Mouse (Mus musculus) embryo, embryonic 9.5 days (tissue): ENCODE data around the gene Ptpn20.

Experiments
- DNase-seq: peaks from one replicate; pipeline ENCODE4 v3.0.0-alpha.2; 2017; ENCODE audit errors: extremely low spot score

Gene Ptpn20

DNA sequence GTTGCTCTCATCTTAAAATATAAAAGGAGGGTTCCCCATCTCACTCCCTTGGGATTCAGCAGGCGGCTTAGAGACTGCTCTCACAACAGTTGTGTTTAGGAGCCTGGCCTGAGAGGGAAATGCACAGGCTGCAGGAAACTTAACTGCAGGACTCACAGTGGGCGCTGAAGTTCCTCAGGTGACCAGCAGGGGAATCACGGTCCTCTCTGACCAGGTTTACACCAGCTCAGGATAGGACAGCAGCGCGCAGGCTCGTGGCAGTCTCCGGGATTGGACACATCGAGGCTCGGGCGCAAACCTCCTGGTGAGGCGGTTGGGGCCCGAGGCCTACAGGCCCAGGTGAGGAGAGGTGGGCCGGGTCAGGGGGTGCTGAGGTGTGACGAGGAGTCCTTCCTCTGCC, at the start of gene Ptpn20:
Ptpn20 (plus strand) TSS at position 257 of the 400 bp plus-strand sequence.
- peak; percentile 10 for DNase-seq

- DNase-seq = no peak
Observed at GRCm38 (mm10) chr14:33539559-33540167, 49.3 kb upstream of the Ptpn20 start.

DNA sequence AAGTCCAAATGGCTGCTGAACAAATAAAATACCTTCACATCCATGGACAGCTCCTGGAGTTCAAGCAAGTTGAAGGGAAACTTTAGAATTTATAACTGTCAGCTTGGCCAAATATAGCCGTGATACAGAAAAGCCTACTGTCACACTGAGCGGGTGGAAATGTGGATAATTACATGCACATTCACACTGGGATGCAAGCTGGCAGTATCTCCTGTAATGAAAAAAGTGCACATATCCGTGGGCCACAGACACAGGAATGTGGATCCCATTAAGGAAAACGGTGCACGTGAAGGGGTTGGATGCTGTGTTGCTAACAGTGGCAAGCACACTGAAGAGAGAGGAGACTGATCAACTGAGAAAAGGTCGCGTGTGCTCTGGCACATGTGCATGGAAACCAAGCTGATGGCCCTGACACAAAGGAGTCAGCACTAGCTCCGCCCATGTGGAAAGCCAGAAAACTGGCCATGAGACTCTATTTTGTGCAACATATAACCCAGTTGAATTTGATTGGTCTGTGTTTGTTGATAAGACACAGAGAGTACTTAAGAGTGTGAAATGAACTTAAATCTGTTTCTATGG, 43.4 kb upstream of the Ptpn20 start:
- no peak for DNase-seq

GRCm38 (mm10) chr14:33548650-33549049, 40.4 kb upstream of the Ptpn20 start:
- DNase-seq = no peak

DNA sequence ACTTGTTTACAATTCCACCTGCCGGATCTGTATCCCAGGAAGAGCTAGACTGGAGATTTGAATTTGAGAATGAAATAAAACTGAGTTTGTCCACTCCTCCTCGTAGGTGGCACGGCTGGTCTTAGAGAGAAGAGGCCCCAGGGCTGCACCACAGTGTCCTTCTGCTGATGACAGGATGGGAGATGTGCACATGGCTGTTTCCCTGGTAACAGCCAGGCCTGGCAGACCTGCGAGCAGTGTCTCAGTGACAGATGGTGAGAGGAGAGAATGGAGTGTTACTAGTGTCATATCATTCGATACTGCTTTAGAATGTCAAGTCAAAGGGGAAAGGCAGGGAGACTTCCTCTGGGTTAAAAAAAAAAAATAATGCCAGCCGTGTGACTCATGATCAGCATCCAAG, 39.2 kb upstream of the Ptpn20 start:
- no peak for DNase-seq

- DNase-seq = no peak
Observed at GRCm38 (mm10) chr14:33570737-33571136, 18.3 kb upstream of the Ptpn20 start.

DNA sequence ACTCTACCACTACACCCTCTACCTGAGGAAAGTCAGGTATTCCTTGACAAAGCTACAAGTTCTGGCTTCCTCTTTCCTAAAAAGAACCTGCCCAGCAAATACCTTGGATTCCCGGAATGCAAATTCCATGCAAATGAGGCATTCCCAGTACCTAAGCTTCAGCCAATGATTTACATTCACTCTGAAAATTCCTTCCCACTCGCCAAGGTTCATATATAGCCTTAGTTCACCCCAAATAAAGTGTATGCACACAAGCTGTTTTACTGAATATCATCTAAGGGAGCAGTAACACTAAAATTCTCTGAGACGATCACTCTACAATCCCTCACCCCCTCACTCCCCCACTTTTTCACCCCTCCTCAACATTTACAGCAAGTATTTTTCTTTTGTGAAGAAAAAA, 15.4 kb upstream of the Ptpn20 start:
- no peak for DNase-seq

- no peak for DNase-seq
Observed at GRCm38 (mm10) chr14:33579771-33580484, 9.1 kb upstream of the Ptpn20 start.

GRCm38 (mm10) chr14:33598376-33599130, 9.5 kb downstream of the Ptpn20 start:
- no peak for DNase-seq

GRCm38 (mm10) chr14:33607431-33607830, 18.4 kb downstream of the Ptpn20 start:
- DNase-seq = no peak

DNA sequence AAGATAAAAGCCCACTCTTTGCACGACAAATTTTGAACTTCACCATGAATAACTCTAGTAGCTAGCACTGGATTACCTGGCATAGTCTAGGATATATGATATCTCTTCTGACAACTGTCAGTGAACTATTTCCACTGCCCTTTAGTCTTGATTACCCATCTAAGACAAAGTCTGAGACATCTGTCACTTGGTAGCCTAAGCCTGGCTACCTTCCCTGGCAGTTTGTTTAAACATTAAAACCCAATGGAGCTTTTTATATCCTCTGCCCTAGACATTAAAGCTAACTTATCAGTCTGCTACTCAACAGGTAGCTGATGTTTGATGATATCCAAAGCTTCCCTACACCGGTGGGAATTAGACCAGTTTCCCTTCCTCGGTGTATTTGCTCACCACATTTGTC, 36.0 kb downstream of the Ptpn20 start:
- DNase-seq = no peak

DNA sequence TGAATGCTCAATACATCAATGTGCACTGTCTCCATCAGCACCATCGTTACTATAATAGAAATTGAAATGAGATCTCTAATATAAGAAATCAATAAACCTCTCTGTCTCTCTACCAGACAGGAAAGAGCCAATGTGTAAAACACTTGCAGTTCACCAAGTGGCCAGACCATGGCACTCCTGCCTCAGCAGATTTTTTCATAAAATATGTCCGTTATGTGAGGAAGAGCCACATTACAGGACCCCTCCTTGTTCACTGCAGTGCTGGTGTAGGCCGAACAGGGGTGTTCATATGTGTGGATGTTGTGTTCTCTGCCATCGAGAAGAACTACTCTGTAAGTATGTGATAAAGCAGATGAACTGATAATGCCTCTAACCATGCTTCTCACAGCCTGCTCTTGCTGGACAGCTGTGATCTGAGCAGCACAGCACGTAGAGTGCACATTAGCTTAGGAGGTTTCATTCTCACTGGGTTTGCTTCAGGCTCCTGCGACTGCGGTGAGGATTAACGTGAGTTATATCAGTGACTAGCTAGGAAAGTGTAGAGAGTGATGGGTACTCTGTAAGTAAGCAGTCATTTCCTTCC, 43.9 kb downstream of the Ptpn20 start:
- DNase-seq = no peak

DNA sequence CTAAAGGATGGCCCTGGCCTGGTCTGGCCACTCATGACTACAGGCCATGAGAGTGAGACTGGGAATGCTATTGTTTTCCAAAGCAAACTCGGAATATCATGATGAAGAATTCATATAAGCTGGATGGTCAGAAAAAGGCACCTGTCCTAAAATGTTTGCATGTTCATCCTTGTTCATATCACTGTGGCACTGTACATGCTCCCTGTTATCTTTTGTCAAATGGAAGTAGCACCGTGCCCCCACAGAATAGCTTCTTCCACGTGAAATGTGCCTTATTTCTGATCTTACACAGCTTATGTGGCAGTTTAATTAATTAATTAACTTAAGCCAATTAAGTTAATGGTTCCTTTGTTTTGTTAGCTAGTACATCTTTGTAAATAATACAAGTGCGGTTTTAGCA, 45.3 kb downstream of the Ptpn20 start:
- DNase-seq = no peak

GRCm38 (mm10) chr14:33634774-33635173, 45.8 kb downstream of the Ptpn20 start:
- no peak for DNase-seq

- no peak for DNase-seq
Observed at GRCm38 (mm10) chr14:33639357-33639756, 50.4 kb downstream of the Ptpn20 start.

DNA sequence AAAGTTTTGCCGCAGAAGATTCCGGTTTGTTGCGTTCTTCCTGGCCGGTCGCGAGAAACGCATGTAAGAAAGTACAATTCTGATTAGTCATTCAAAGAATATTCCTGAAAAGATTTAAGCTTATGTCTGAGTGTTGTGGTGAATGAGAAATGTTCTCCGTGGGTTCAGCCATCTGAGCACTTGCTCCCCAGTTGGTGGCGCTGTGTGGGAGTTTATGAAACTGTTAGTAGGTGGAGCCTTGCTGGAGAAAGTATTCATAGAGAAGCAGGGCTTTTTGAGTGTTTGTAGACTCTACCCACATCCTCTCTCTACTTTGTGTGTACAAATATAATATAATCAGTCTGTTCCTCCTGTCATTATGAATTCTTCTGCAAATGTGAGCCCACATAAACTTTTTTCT, 61.7 kb downstream of the Ptpn20 start:
- DNase-seq = no peak

DNA sequence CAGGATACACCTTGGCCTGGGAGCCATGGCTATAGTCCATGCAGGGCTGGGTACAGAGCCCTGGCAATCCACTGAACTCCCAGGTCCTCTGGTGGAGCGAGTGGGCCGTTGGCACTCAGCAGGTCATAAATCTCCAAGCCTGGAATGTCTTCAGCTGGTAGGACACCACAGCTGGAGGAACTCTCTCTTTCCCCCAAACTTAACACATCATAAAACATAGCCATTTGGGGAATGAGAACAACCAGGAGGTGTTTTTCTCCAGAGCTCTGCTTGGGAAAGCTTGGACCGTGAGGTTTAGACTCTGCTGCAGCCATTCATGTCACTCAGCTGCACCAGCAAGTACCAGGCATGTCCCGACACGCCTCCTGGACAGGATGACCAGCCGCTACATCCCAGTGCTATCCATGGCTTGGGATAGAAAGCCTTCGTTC, 68.5 kb downstream of the Ptpn20 start:
- no peak for DNase-seq

DNA sequence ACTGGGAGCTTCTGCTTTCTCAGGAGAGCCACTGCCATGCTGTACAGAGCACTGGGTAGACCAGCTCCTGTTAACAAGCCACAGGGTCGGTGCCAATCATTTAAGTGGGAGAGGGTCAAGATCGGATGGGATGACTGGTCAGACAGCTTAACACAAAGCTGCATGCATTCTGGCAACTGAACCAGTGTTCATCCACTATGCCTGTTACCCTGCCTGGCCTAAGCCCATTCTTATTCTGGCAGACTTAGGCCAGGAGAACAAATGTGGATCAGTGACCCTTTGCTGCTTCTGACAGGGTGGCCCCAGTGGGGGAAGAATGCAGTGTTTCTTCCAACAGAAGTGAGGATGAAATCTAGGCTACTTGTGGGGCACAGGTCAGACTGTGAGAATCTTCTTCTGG, 69.3 kb downstream of the Ptpn20 start:
- no peak for DNase-seq

DNA sequence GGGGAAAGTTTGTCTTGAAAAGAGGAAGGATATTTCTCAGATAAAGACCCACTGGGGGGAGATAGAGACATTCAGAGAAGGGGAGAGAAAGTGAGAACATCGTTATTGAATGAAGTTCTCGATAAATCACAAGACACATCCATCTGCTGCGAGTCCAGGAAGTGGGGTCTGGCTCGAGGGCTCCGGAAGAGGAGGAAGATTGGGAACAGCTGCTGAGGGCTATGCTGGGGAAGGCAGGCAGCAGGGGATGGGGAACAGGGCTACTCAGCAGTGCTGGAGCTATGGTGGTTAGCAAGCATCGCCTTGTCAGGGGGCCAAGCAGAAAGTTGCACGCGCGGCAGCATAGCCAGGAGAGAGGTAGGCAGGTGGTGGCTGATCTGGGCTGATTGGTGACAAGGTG, 73.1 kb downstream of the Ptpn20 start:
- no peak for DNase-seq

GRCm38 (mm10) chr14:33666301-33666700, 77.3 kb downstream of the Ptpn20 start:
- no peak for DNase-seq

- no peak for DNase-seq
Observed at GRCm38 (mm10) chr14:33669891-33670290, 80.9 kb downstream of the Ptpn20 start.
